Mouse (Mus musculus) C2C12 (cell line): ENCODE data around the gene Gna13.

ENCODE experiments used
- CEBPB ChIP-seq: IDR thresholded peaks from one replicate; pipeline ENCODE4 v1.6.1; 2011; ENCODE audit warnings: low read depth, mild to moderate bottlenecking, control low read depth, moderate library complexity
- CTCF ChIP-seq: IDR thresholded peaks from one replicate; pipeline ENCODE4 v1.5.1; 2011; ENCODE audit not compliant: control insufficient read depth, insufficient read depth, insufficient read length
- FOSL1 ChIP-seq: IDR thresholded peaks from one replicate; pipeline ENCODE4 v1.8.0; 2011; ENCODE audit warnings: mild to moderate bottlenecking, low read length; ENCODE audit not compliant: poor library complexity, insufficient read depth, severe bottlenecking
- MAX ChIP-seq: IDR thresholded peaks from one replicate; pipeline ENCODE4 v1.6.1; 2011; ENCODE audit warnings: mild to moderate bottlenecking, control low read depth
- MYOD1 ChIP-seq: IDR thresholded peaks from one replicate; pipeline ENCODE4 v1.6.1; 2011; ENCODE audit warnings: low read depth; ENCODE audit not compliant: control insufficient read depth, insufficient read length
- MYOG ChIP-seq: IDR thresholded peaks from one replicate; pipeline ENCODE4 v1.6.1; 2011; ENCODE audit not compliant: control insufficient read depth, insufficient read length; ENCODE audit errors: extremely low read depth
- USF1 ChIP-seq: IDR thresholded peaks from one replicate; pipeline ENCODE4 v1.6.1; 2011; ENCODE audit warnings: low read depth, mild to moderate bottlenecking, control low read depth, moderate library complexity

- TF ChIP-seq CTCF (no peak), MAX (no peak), USF1 (no peak), CEBPB (no peak), FOSL1 (no peak), MYOG (no peak), MYOD1 (no peak)
These were observed 1.4 kb upstream of the Gna13 start for GRCm38 (mm10) chr11:109361241-109361630.
